Mouse (Mus musculus) cerebellum, adult 2 months (tissue): ENCODE measurements around the gene Slx1b.

Experiments
- CTCF ChIP-seq: fragments of 200-500 bp; IDR thresholded peaks from 2 replicates; pipeline ENCODE4 v1.5.1; 2011; ENCODE audit warnings: low read depth, mild to moderate bottlenecking, control low read depth, low read length, moderate library complexity, borderline replicate concordance; ENCODE audit not compliant: insufficient read depth
- POLR2A ChIP-seq: fragments of 200-500 bp; IDR thresholded peaks from 2 replicates; pipeline ENCODE4 v1.6.1; 2011; ENCODE audit warnings: low read length, control low read depth, borderline replicate concordance; ENCODE audit not compliant: insufficient read depth

DNA sequence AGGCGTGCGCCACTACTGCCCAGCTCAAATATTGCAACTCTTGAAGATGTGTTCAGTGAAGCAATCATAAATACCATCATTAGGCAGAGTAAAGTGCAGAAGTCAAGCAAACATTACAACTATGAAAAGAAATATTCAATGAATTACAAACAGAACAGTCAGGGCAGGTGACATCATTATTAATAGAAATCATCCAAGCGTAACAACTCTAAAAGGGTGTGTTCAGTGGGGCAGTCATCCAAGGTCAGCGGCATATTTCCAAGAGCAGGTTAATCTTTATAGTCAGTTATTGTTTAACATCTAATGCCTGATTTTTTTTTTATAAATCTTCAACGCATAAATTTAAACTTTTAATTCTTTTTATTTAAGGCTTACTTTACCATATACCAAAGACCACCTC lies 14.4 kb downstream of the Slx1b start:
- TF ChIP-seq CTCF = no peak
- no peak for TF ChIP-seq POLR2A
